ENCODE assay signal across 12 mouse cellular contexts in the genomic region with DNA sequence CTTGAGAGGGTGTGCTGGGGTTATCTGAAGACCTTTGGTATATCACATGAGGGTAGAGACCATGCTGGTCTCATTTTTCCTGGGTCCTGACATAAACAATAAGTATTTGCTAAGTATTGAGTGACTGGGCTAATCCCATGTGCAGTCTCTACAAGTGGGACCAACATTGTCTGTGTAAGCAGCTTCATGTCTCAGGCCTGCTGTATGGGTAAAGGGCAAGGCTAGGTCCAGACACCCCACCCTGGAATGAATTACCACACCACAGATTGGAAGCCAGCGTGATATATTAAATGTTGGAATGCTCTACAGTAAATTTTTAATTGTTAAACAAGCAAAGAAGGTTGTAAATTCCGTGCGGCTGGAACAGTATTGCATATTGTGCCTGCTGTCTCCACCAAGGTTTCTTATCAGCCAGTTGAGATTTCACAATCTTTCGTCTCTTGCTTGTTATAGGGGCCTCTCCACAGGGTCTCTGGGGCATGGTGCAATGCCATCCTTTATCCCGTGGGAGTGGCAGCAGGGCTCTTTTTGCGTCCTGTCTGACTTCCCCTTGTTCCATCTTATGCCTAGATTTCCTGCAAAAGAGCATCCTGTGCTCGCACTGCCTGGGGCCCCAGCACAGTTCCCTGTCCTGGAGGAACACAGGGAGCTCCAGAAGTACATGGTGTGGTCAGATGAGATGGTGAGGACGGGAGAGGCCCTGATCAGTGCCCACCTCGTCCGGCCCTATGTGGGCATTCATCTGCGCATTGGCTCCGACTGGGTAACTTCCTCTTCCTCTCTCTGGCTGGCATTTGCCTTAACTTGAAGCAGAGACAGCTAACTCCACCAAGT. TPM values are rescaled to one million over a fixed set of nuclear protein-coding genes. Genes with fewer than 3 reads are reported as not detected.
A peak's percentile ranks its signal among the peaks of the same experiment; 100 is the strongest.
DNase-seq lines count a peak whose midpoint lies in the region; ATAC-seq and TF ChIP-seq lines count a peak whose summit lies in the region.
"Had no signal": no experiment of that assay in that cellular context is flagged by ENCODE, and none has a peak within 500 bp of the region (broad histone marks: within the 10 kb centered on the region; RNA-seq: fewer than 3 reads in every experiment).

No protein-coding gene starts in this region.

- no peak for ATAC-seq in limb, embryonic 12.5 days (ENCODE audit: insufficient number of reproducible peaks, insufficient read depth, low FRiP score, low TSS enrichment, low read depth)
- 0 out of 2 replicates have a peak, but pooled peaks have one; percentile 28 for ATAC-seq in erythroid progenitor cell, adult 5-6 weeks (replicated peaks; ENCODE audit: low FRiP score, poor library complexity, severe bottlenecking)
- ATAC-seq: activated CD4-positive, CD25-positive, alpha-beta regulatory T cell, adult 4 months; forebrain, embryonic 14.5 days had no signal

- H3K27me3 ChIP-seq in limb, embryonic 12.5 days, result no peaks in the 10 kb centered on the region
- H3K27me3 ChIP-seq in limb, embryonic 10.5 days (ENCODE audit: low read depth, poor library complexity, severe bottlenecking), result no peaks in the 10 kb centered on the region
- no peaks in the 10 kb centered on the region for H3K27me3 ChIP-seq in CH12.LX (replicated peaks)

- no peak for TF ChIP-seq POLR2A in CH12.LX (IDR thresholded peaks at IDR 0.05; ENCODE audit: low read depth, low read length)

- peaks cover 62% of the 10 kb centered on the region for H3K36me3 ChIP-seq in limb, embryonic 12.5 days
- H3K36me3 ChIP-seq in limb, embryonic 10.5 days, result peaks cover 64% of the 10 kb centered on the region
- peaks cover 26 to 52% of the 10 kb centered on the region in 2 experiments for H3K36me3 ChIP-seq in CH12.LX (replicated peaks in 1 of 2; ENCODE audit: control insufficient read depth in 1 of 2, insufficient read depth in 1 of 2, low read length in 1 of 2)
- peaks cover 13% of the 10 kb centered on the region; the same call in 1 of the 2 replicates for H3K36me3 ChIP-seq in macrophage (ENCODE audit: inconsistent target)

- no peak overlapping the region for H3K4me3 ChIP-seq in limb, embryonic 12.5 days (replicated peaks)
- no peak overlapping the region for H3K4me3 ChIP-seq in limb, embryonic 10.5 days
- H3K4me3 ChIP-seq in CH12.LX (replicated peaks in 1 of 3; ENCODE audit: low read depth in 2 of 3, low read length in 2 of 3, poor library complexity in 1 of 3) (no peak overlapping the region), macrophage (ENCODE audit: inconsistent target) (no peak overlapping the region)

- in situ Hi-C loops in CH12.LX (cut with MboI; ENCODE audit: low pct_ligation_motif_present, low pct_unique_long_range_greater_than_20kb, low sequenced_read_pairs), result no loop called here

- no peaks in the 10 kb centered on the region for H3K79me2 ChIP-seq in CH12.LX (replicated peaks; ENCODE audit: control insufficient read depth, extremely low read depth, insufficient read depth, poor library complexity, severe bottlenecking)
- no peaks in the 10 kb centered on the region for H3K79me2 ChIP-seq in macrophage (ENCODE audit: inconsistent target)

- 0 out of 2 replicates have a peak overlapping the region, but pooled peaks have one; percentile 14 for H3K9ac ChIP-seq in limb, embryonic 12.5 days (replicated peaks)
- H3K9ac ChIP-seq in CH12.LX (ENCODE audit: insufficient read depth, low read depth), result no peak overlapping the region

- TF ChIP-seq CTCF in CH12.LX (conservative IDR thresholded peaks at IDR 0.05 in 1 of 2, IDR thresholded peaks at IDR 0.05 in 1 of 2; ENCODE audit: low read depth in 2 of 2, low read length in 2 of 2), result no peak

- no peak overlapping the region for H3K4me2 ChIP-seq in limb, embryonic 12.5 days
- no peak overlapping the region; the same call in 1 of the 2 replicates for H3K4me2 ChIP-seq in CH12.LX (ENCODE audit: insufficient read depth, low read depth, poor library complexity, severe bottlenecking)

- no peak for TF ChIP-seq RAD21 in CH12.LX (IDR thresholded peaks at IDR 0.05; ENCODE audit: low read depth, low read length)

- no peak overlapping the region for H3K27ac ChIP-seq in limb, embryonic 12.5 days
- H3K27ac ChIP-seq in limb, embryonic 10.5 days, result no peak overlapping the region
- H3K27ac ChIP-seq in CH12.LX (ENCODE audit: insufficient read depth, low read depth) (peak overlapping the region; percentile 69), macrophage (peak overlapping the region; percentile 43)

- no peak for TF ChIP-seq EP300 in CH12.LX (IDR thresholded peaks at IDR 0.05; ENCODE audit: low read length)

- 79% methylated on average over 12 of the region's 12 CpGs for WGBS in limb, embryonic 12.5 days
- 85% methylated on average over 12 of the region's 12 CpGs for whole genome bisulfite sequencing in limb, embryonic 10.5 days
- WGBS in macrophage (ENCODE audit: missing documents), result 21% methylated on average over 12 of the region's 12 CpGs

- H3K9me3 ChIP-seq in limb, embryonic 12.5 days, result no peaks in the 10 kb centered on the region
- no peaks in the 10 kb centered on the region for H3K9me3 ChIP-seq in limb, embryonic 10.5 days (replicated peaks)
- peaks cover 12% of the 10 kb centered on the region for H3K9me3 ChIP-seq in CH12.LX (replicated peaks; ENCODE audit: low read length)

- no peak for DNase-seq in limb, embryonic 10.5 days (ENCODE audit: low spot score)
- no peak for DNase-seq in CH12.LX (ENCODE audit: extremely low read depth)
- no peak for DNase-seq in right cerebral cortex, postnatal 4 days
- DNase-seq in adrenal gland, adult (ENCODE audit: inconsistent age in 2 of 2, low spot score in 1 of 2), result no peak
- DNase-seq in layer of hippocampus, postnatal 10 days (ENCODE audit: low spot score in 2 of 2), result no peak
- DNase-seq: heart, postnatal 4 days; left cerebral cortex, postnatal 4 days had no signal

- peaks cover 6% of the 10 kb centered on the region; the same call in 1 of the 2 replicates for H3K4me1 ChIP-seq in limb, embryonic 12.5 days (replicated peaks)
- no peaks in the 10 kb centered on the region for H3K4me1 ChIP-seq in limb, embryonic 10.5 days
- H3K4me1 ChIP-seq in CH12.LX (ENCODE audit: control insufficient read depth in 1 of 2, insufficient read depth in 2 of 2), result peaks cover 28 to 57% of the 10 kb centered on the region in 2 experiments

- dilution Hi-C loops in CH12.LX (cut with MboI; ENCODE audit: extremely low pct_ligation_motif_present, extremely low pct_unique_long_range_greater_than_20kb, low sequenced_read_pairs), result no loop called here

RNA-seq across cellular contexts. Expression of a gene that starts 17.9 kb away (rescaled TPM):
- polyA plus RNA-seq in limb, embryonic 12.5 days (2016; fragmentation: Nextera tagmentation; extraction: Ambion mirVana), result 7.2 and 7.4 TPM in 2 replicates
- 5.9 and 6.1 TPM in 2 replicates for polyA plus RNA-seq in limb, embryonic 10.5 days (2016; fragmentation: Nextera tagmentation; extraction: Ambion mirVana)
- 20.4 and 25.6 TPM in 2 replicates for total RNA-seq in CH12.LX (2012; rRNA removed)
- 19.4 and 22.8 TPM in 2 replicates for total RNA-seq in CH12.LX (2014; rRNA removed)
- 15.0 and 15.6 TPM in 2 replicates for polyA plus RNA-seq in CH12.LX (2012; ENCODE audit: insufficient read length, low read depth)
- 15.5 and 19.8 TPM in 2 replicates for total RNA-seq in erythroid progenitor cell, adult 5-6 weeks (2015; ENCODE audit: low replicate concordance)
- 25.9 and 30.4 TPM in 2 replicates for total RNA-seq in erythroid progenitor cell, adult 5-6 weeks (2017; ENCODE audit: low replicate concordance)
- total RNA-seq in macrophage (2018; cell fraction: chromatin; rRNA removed), result 100 to 1,000 TPM in 10 of 26 experiments, 10 to 100 TPM in 16; 60.8 to 135 (median 92.8) TPM
- 10 to 100 TPM; 13.1 to 32.3 (median 19.1) TPM for total RNA-seq in macrophage (2018; cell fraction: cytosol; rRNA removed)
- 100 to 1,000 TPM in 1 of 26 experiments, 10 to 100 TPM in 25; 46.0 to 110 (median 70.7) TPM for total RNA-seq in macrophage (2018; cell fraction: nucleus; rRNA removed)
- 10.7 to 19.5 TPM (median 16.7 TPM) in 3 replicates for polyA plus RNA-seq in macrophage (2018)
- 10 to 100 TPM; 18.0 to 22.9 TPM for total RNA-seq in layer of hippocampus, postnatal 10 days (2021)

RNA-seq across cellular contexts. Expression of a gene that starts 18.0 kb away (rescaled TPM):
- 13.3 and 16.6 TPM in 2 replicates for polyA plus RNA-seq in limb, embryonic 12.5 days (2016; fragmentation: Nextera tagmentation; extraction: Ambion mirVana)
- polyA plus RNA-seq in limb, embryonic 10.5 days (2016; fragmentation: Nextera tagmentation; extraction: Ambion mirVana), result 24.6 and 27.3 TPM in 2 replicates
- 11.5 and 18.0 TPM in 2 replicates for total RNA-seq in CH12.LX (2012; rRNA removed)
- total RNA-seq in CH12.LX (2014; rRNA removed), result 5.1 and 8.1 TPM in 2 replicates
- polyA plus RNA-seq in CH12.LX (2012; ENCODE audit: insufficient read length, low read depth), result 36.6 and 52.7 TPM in 2 replicates
- total RNA-seq in erythroid progenitor cell, adult 5-6 weeks (2015; ENCODE audit: low replicate concordance), result 60.9 and 85.5 TPM in 2 replicates
- total RNA-seq in erythroid progenitor cell, adult 5-6 weeks (2017; ENCODE audit: low replicate concordance), result 20.6 and 25.8 TPM in 2 replicates
- 100 to 1,000 TPM in 9 of 26 experiments, 10 to 100 TPM in 17; 29.9 to 167 (median 78.6) TPM for total RNA-seq in macrophage (2018; cell fraction: chromatin; rRNA removed)
- total RNA-seq in macrophage (2018; cell fraction: cytosol; rRNA removed), result 100 to 1,000 TPM in 5 of 26 experiments, 10 to 100 TPM in 21; 40.4 to 182 (median 83.3) TPM
- 100 to 1,000 TPM in 17 of 26 experiments, 10 to 100 TPM in 9; 53.5 to 249 (median 123) TPM for total RNA-seq in macrophage (2018; cell fraction: nucleus; rRNA removed)
- polyA plus RNA-seq in macrophage (2018), result 26.7 to 29.5 TPM (median 28.6 TPM) in 3 replicates
- 1 to 10 TPM; 5.0 to 5.4 TPM for total RNA-seq in layer of hippocampus, postnatal 10 days (2021)

RNA-seq across cellular contexts. Expression of a gene that starts 32.0 kb away (rescaled TPM):
- 7.0 TPM in 2 replicates for polyA plus RNA-seq in limb, embryonic 12.5 days (2016; fragmentation: Nextera tagmentation; extraction: Ambion mirVana)
- polyA plus RNA-seq in limb, embryonic 10.5 days (2016; fragmentation: Nextera tagmentation; extraction: Ambion mirVana), result 4.8 and 5.4 TPM in 2 replicates
- total RNA-seq in CH12.LX (2012; rRNA removed), result 9.9 and 10.6 TPM in 2 replicates
- 8.5 and 9.1 TPM in 2 replicates for total RNA-seq in CH12.LX (2014; rRNA removed)
- polyA plus RNA-seq in CH12.LX (2012; ENCODE audit: insufficient read length, low read depth), result 15.8 and 16.5 TPM in 2 replicates
- 2.5 and 3.2 TPM in 2 replicates for total RNA-seq in erythroid progenitor cell, adult 5-6 weeks (2015; ENCODE audit: low replicate concordance)
- 1.4 and 4.9 TPM in 2 replicates for total RNA-seq in erythroid progenitor cell, adult 5-6 weeks (2017; ENCODE audit: low replicate concordance)
- 10 to 100 TPM; 10.8 to 64.8 (median 42.6) TPM for total RNA-seq in macrophage (2018; cell fraction: chromatin; rRNA removed)
- 10 to 100 TPM; 23.8 to 62.1 (median 37.7) TPM for total RNA-seq in macrophage (2018; cell fraction: cytosol; rRNA removed)
- 10 to 100 TPM; 15.8 to 88.5 (median 44.9) TPM for total RNA-seq in macrophage (2018; cell fraction: nucleus; rRNA removed)
- polyA plus RNA-seq in macrophage (2018), result 28.0 to 32.8 TPM (median 28.4 TPM) in 3 replicates
- total RNA-seq in layer of hippocampus, postnatal 10 days (2021), result 10 to 100 TPM; 83.0 to 89.2 TPM

RNA-seq across cellular contexts. Expression of a gene that starts 34.0 kb away (rescaled TPM):
- polyA plus RNA-seq in limb, embryonic 12.5 days (2016; fragmentation: Nextera tagmentation; extraction: Ambion mirVana), result 10.3 and 11.9 TPM in 2 replicates
- polyA plus RNA-seq in limb, embryonic 10.5 days (2016; fragmentation: Nextera tagmentation; extraction: Ambion mirVana), result 5.8 and 9.9 TPM in 2 replicates
- 9.6 and 10.2 TPM in 2 replicates for total RNA-seq in CH12.LX (2012; rRNA removed)
- total RNA-seq in CH12.LX (2014; rRNA removed), result 10.2 and 12.1 TPM in 2 replicates
- polyA plus RNA-seq in CH12.LX (2012; ENCODE audit: insufficient read length, low read depth), result 16.5 and 16.9 TPM in 2 replicates
- total RNA-seq in erythroid progenitor cell, adult 5-6 weeks (2015; ENCODE audit: low replicate concordance), result 9.6 TPM in 1 of 2 replicates, not detected in the other
- 0.77 TPM in 1 of 2 replicates, not detected in the other for total RNA-seq in erythroid progenitor cell, adult 5-6 weeks (2017; ENCODE audit: low replicate concordance)
- total RNA-seq in macrophage (2018; cell fraction: chromatin; rRNA removed), result 1 to 10 TPM; 2.0 to 8.6 (median 4.8) TPM
- 1 to 10 TPM; 3.9 to 7.4 (median 5.7) TPM for total RNA-seq in macrophage (2018; cell fraction: cytosol; rRNA removed)
- total RNA-seq in macrophage (2018; cell fraction: nucleus; rRNA removed), result 10 to 100 TPM in 5 of 26 experiments, 1 to 10 TPM in 21; 3.1 to 13.7 (median 7.6) TPM
- polyA plus RNA-seq in macrophage (2018), result 3.4 to 5.4 TPM (median 4.4 TPM) in 3 replicates
- total RNA-seq in layer of hippocampus, postnatal 10 days (2021), result 10 to 100 TPM; 30.6 to 32.7 TPM

Comparison
In these comparisons a context has a peak if more than half of its experiments do, and no peak if none do; other contexts are left out.
1. H3K27ac ChIP-seq: peak in CH12.LX (single experiment) and macrophage (single experiment); none in limb, embryonic 12.5 days (single experiment) and limb, embryonic 10.5 days (single experiment).